Mouse (Mus musculus): ENCODE measurements at regions not wholly inside any gene's neighbourhood (a gene's known extent, or its start where the extent isn't known, plus 50 kb on each side); places are given as distances from the start of the nearest gene placed in this dataset.

DNA sequence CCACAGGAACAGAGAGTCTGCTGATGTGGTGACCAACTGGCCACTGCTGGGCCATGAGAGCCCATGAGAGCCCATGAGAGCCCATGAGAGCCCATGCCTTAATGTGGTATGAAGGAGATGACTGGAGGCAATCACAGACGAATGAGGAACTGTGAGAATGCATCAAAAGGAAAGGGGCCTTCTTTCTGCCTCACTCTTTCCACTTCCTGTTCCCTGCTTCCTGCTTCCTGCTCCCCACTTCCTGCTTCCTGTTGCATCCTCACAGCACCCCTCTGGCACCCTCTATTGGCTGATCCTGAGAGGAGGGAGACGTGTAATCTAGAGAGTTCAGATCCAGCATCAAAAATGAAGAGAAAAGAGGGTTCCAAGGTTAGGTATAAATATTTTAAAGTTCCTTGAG lies 369.7 kb downstream of the Rps6kc1 start:
- TF ChIP-seq CTCF (IDR thresholded peaks at IDR 0.05; ENCODE audit: low read depth) = peak; percentile 36
- no peak for TF ChIP-seq EP300 (IDR thresholded peaks at IDR 0.05; ENCODE audit: low read depth)

Data from liver, postnatal 0 days (tissue).